Mouse (Mus musculus): Measurements from ENCODE around the gene D130040H23Rik. TPM values are rescaled to one million over a fixed set of nuclear protein-coding genes. Genes with fewer than 3 reads are reported as not detected.
"Not testable (repeated sequence)": the region's sequence is repeated elsewhere in the genome, so short reads cannot be mapped to it uniquely, and the experiment has no call there.

Gene D130040H23Rik
- polyA plus RNA-seq (2015; fragmentation: Nextera tagmentation; extraction: Ambion mirVana), result 5.2 and 6.7 TPM in 2 replicates

DNA sequence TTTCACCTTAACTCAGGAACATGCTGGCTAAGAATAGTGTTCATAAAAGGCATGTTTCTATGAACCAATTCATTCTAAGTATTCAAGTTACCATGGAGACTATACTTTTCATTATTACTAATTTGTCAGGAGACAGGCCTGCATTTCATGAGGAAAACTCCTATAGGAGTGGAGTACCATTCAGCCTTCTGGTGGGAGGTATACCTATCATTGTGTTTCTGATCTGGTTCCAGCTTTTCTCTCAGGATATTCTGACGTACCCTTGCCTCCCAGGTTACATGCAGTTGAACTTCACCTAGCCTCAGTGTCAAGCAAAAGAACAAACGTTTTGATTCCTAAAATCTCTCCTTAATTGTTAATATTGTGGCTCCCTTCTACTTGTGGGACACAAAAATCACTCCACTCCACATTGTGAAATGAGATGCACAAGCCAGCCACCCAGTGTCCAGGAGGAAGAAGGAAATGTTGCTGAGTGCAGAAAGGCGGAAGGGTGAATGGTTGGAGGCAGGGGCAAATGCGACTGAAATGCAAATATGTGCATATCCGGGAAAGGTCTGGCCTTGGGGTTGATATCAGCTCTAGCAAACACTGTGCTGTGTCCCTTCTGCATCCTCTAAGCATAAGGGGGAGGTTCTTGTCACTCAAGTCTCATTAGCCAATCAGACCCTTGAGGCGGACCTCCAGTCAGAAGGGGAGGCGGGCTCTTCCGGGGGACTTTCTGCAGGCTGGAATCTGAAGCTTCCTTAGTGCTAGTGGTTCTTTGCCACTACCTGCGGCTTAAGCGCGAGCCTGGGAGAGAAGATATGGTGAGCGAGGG, at the start of gene D130040H23Rik:
Gene D130040H23Rik (plus strand): TSS at position 695 of the 817 bp plus-strand sequence.
- Histone ChIP-seq H3K4me1 (ENCODE audit: control insufficient read depth, insufficient read depth, low read length) (0 out of 2 replicates have a peak, but pooled peaks cover 5% of the 10 kb centered on the region), H3K4me2 (ENCODE audit: low read depth, low read length) (peak within 1 kb of the TSS; percentile 66), H3K9me3 (replicated peaks; ENCODE audit: control insufficient read depth, low read length) (0 out of 2 replicates have a peak, but pooled peaks cover 6% of the 10 kb centered on the region), H3K4me3 (replicated peaks; ENCODE audit: low read length) (peak within 1 kb of the TSS; percentile 67), H3K9ac (ENCODE audit: low read length) (peak within 1 kb of the TSS; percentile 78), H3K27ac (ENCODE audit: low read length) (peak within 1 kb of the TSS; percentile 63), H3K36me3 (ENCODE audit: control insufficient read depth, insufficient read depth, low read length) (peaks cover 7% of the 10 kb centered on the region; the same call in 1 of the 2 replicates), H3K27me3 (ENCODE audit: control insufficient read depth, insufficient read depth, low read length) (no peaks in the 10 kb centered on the region)
- 7% methylated on average over 12 of the region's 12 CpGs for WGBS
- peak; percentile 99 for ATAC-seq (ENCODE audit: insufficient read depth, low FRiP score)

DNA sequence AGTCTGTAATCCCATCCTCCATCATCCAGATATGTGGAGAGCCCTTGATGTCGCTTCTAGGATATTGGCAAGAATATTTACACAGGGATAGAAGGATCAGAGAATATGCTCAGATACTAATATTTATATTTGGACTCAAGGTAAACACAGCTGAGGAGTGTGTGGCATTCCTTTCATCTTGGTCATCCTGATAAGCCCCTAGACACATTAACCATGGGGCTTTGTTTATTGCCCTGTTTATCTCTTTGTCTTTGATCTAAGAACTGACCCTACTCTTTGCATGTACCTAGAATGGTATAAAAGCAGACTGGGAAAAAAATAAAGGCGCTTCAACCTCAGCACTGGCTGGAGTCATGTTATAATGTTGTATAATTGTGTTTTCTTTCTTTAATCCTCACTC, 28.3 kb upstream of the D130040H23Rik start:
- Histone ChIP-seq H3K27me3 (ENCODE audit: control insufficient read depth, insufficient read depth, low read length) (no peaks in the 10 kb centered on the region), H3K4me1 (ENCODE audit: control insufficient read depth, insufficient read depth, low read length) (no peaks in the 10 kb centered on the region), H3K9ac (ENCODE audit: low read length) (no peak overlapping the region), H3K4me3 (replicated peaks; ENCODE audit: low read length) (no peak overlapping the region), H3K9me3 (replicated peaks; ENCODE audit: control insufficient read depth, low read length) (no peaks in the 10 kb centered on the region), H3K36me3 (ENCODE audit: control insufficient read depth, insufficient read depth, low read length) (no peaks in the 10 kb centered on the region), H3K27ac (ENCODE audit: low read length) (no peak overlapping the region), H3K4me2 (ENCODE audit: low read depth, low read length) (no peak overlapping the region)
- 49% methylated on average over 2 of the region's 2 CpGs for WGBS
- ATAC-seq (ENCODE audit: insufficient read depth, low FRiP score), result no peak

DNA sequence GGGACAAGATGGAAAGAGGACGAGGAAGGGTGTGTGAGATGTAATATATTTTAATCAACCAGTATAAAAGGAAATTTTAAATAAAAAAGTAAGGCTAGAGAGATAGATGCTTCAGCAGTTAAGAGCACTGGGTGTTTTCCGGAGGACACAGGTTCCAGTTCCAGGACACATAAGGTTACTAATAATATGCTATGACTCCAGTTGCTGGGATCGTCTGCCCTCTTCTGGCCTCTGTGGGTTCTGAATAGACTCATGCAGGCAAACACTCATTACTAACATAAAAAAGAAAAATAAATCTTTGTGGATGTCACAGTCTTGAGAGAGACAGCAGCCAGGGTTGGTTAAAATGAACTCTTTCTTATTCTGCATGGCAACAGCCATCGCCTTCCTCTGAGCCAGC, 2.4 kb upstream of the D130040H23Rik start:
- no peak overlapping the region for H3K4me2 ChIP-seq (ENCODE audit: low read depth, low read length)
- H3K4me3 ChIP-seq (replicated peaks; ENCODE audit: low read length), result no peak overlapping the region
- 63% methylated on average over 4 of the region's 4 CpGs for WGBS
- ATAC-seq (ENCODE audit: insufficient read depth, low FRiP score), result no peak
- no peak overlapping the region for H3K9ac ChIP-seq (ENCODE audit: low read length)
- H3K4me1 ChIP-seq (ENCODE audit: control insufficient read depth, insufficient read depth, low read length), result 0 out of 2 replicates have a peak, but pooled peaks cover 5% of the 10 kb centered on the region
- 0 out of 2 replicates have a peak, but pooled peaks cover under 1% of the 10 kb centered on the region for H3K36me3 ChIP-seq (ENCODE audit: control insufficient read depth, insufficient read depth, low read length)
- no peaks in the 10 kb centered on the region for H3K27me3 ChIP-seq (ENCODE audit: control insufficient read depth, insufficient read depth, low read length)
- H3K9me3 ChIP-seq (replicated peaks; ENCODE audit: control insufficient read depth, low read length), result no peaks in the 10 kb centered on the region
- no peak overlapping the region for H3K27ac ChIP-seq (ENCODE audit: low read length)

DNA sequence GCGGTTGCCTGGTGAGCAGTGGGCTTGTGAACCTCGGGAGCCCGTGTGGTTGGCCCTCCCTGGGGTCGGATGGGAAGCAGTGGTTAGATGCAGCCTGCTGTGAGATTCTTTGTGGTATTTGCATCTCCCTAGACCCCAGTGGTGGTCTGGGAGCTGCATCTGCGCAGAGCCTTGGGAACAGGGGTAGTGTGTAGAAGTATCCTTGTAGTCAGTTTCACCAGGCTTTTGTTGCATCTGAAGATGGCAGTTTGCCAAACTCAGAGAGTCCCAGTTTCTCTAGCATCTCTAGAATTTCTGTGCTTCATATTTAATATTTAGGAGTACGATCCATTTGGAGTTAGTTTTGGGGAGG, 299 bp downstream of the D130040H23Rik start:
- peak; percentile 68 for ATAC-seq (ENCODE audit: insufficient read depth, low FRiP score)

DNA sequence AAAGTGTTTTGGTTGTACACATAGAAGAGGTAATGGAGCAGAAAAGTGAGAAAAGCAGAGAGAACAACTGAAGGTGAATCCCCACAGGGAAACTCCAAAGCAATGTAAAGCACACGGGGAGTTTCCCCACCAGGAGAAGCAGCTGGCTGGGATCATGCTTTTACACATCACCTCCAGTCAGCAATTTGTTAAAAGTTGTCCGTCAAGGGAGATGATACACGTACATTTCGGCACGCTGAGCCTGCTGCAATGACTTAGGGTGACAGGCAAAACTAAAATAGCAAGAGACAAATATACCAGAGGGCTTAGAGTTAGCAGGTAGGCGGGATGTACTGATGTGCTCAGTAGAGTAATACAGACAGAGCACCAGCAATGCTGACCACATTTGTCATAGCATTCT, 1.6 kb downstream of the D130040H23Rik start:
- Histone ChIP-seq H3K27ac (ENCODE audit: low read length) (no peak overlapping the region), H3K4me1 (ENCODE audit: control insufficient read depth, insufficient read depth, low read length) (0 out of 2 replicates have a peak, but pooled peaks cover 5% of the 10 kb centered on the region), H3K36me3 (ENCODE audit: control insufficient read depth, insufficient read depth, low read length) (peaks cover 7% of the 10 kb centered on the region; the same call in 1 of the 2 replicates), H3K9ac (ENCODE audit: low read length) (no peak overlapping the region), H3K4me3 (replicated peaks; ENCODE audit: low read length) (no peak overlapping the region), H3K9me3 (replicated peaks; ENCODE audit: control insufficient read depth, low read length) (0 out of 2 replicates have a peak, but pooled peaks cover 8% of the 10 kb centered on the region), H3K4me2 (ENCODE audit: low read depth, low read length) (no peak overlapping the region), H3K27me3 (ENCODE audit: control insufficient read depth, insufficient read depth, low read length) (no peaks in the 10 kb centered on the region)
- ATAC-seq (ENCODE audit: insufficient read depth, low FRiP score), result no peak
- WGBS, result 73% methylated on average over 6 of the region's 6 CpGs

More for the DNA sequence above, 299 bp downstream of the D130040H23Rik start:
- WGBS, result 10% methylated on average over 6 of the region's 6 CpGs
- Histone ChIP-seq H3K4me1 (ENCODE audit: control insufficient read depth, insufficient read depth, low read length) (0 out of 2 replicates have a peak, but pooled peaks cover 5% of the 10 kb centered on the region), H3K9me3 (replicated peaks; ENCODE audit: control insufficient read depth, low read length) (0 out of 2 replicates have a peak, but pooled peaks cover 6% of the 10 kb centered on the region), H3K36me3 (ENCODE audit: control insufficient read depth, insufficient read depth, low read length) (peaks cover 7% of the 10 kb centered on the region; the same call in 1 of the 2 replicates), H3K9ac (ENCODE audit: low read length) (peak overlapping the region; percentile 78), H3K4me2 (ENCODE audit: low read depth, low read length) (peak overlapping the region; percentile 66), H3K4me3 (replicated peaks; ENCODE audit: low read length) (peak overlapping the region; percentile 67), H3K27me3 (ENCODE audit: control insufficient read depth, insufficient read depth, low read length) (no peaks in the 10 kb centered on the region), H3K27ac (ENCODE audit: low read length) (peak overlapping the region; percentile 63)

DNA sequence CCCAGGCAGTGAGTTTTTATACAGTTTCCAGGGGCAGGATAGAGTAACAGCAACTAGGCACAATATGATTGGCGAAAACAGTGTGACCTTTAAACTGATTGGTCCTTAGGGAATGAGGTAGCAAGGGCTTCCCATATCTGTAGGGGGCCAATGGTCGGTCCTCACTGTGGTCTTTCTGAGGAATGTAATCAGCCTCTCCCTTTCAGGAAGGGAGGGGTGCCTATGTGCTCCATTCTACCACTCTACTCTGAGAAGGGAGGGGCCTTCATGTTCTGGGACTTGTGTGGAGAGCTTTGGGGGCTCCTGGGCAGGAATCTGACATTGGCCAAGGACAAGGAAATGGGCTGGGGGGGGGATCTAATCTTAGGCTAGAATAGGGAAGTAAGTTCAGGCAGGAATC, 53.9 kb downstream of the D130040H23Rik start:
- WGBS, result 82% methylated on average over 2 of the region's 2 CpGs
- no peak overlapping the region for H3K9ac ChIP-seq (ENCODE audit: low read length)
- no peak overlapping the region for H3K4me2 ChIP-seq (ENCODE audit: low read depth, low read length)
- no peaks in the 10 kb centered on the region for H3K27me3 ChIP-seq (ENCODE audit: control insufficient read depth, insufficient read depth, low read length)
- no peak overlapping the region for H3K27ac ChIP-seq (ENCODE audit: low read length)
- ATAC-seq (ENCODE audit: insufficient read depth, low FRiP score), result no peak
- H3K4me3 ChIP-seq (replicated peaks; ENCODE audit: low read length), result no peak overlapping the region
- no peaks in the 10 kb centered on the region for H3K9me3 ChIP-seq (replicated peaks; ENCODE audit: control insufficient read depth, low read length)
- H3K4me1 ChIP-seq (ENCODE audit: control insufficient read depth, insufficient read depth, low read length), result no peaks in the 10 kb centered on the region
- no peaks in the 10 kb centered on the region for H3K36me3 ChIP-seq (ENCODE audit: control insufficient read depth, insufficient read depth, low read length)

DNA sequence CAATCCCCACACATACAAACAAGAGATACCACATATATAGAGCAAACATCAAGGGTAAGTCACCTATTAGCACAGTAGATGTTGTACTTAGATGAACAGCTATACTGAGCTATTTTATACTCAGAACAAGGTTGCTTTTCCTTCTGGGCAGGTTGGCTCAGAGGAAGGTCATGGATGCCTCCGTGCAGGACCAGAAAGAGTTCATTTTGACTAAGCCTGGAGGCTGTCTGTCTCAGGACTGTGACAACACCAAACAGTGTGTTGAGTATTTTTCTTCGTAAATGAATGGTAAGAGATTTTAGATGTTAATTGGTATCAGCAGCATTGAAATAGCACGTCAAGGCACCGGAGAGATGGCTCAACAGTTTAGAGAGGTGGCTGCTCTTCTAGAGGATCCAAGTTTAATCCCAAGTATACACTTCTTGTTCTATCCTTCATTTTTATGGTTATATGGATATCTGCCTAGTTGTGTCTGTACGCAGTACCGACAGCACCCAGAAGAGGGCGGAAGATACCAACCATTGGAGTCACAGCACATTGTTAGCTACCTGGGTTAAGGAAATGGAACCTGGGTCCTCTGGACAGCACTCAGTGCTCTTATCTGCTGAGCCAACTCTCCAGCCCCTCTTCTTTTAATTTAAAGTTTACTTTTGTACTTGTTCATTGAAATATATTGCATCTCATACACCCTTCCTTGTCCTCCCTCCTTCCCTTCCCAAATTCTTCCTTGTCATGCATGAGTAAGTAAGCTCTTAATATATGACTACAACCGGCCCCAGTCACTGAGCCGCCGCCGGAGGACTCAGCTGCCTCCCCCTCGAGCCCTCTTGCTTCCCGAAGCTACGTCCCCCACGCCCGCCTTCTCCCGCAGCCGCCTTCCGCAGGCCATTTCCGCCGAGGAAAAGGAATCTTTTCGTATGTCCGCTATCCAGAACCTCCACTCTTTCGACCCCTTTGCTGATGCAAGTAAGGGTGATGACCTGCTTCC, 57.7 kb downstream of the D130040H23Rik start:
- 9% methylated on average over 24 of the region's 24 CpGs for WGBS
- Histone ChIP-seq H3K4me1 (ENCODE audit: control insufficient read depth, insufficient read depth, low read length) (no peaks in the 10 kb centered on the region), H3K36me3 (ENCODE audit: control insufficient read depth, insufficient read depth, low read length) (no peaks in the 10 kb centered on the region), H3K4me3 (replicated peaks; ENCODE audit: low read length) (peak overlapping the region; percentile 31), H3K9ac (ENCODE audit: low read length) (peak overlapping the region; percentile 53), H3K4me2 (ENCODE audit: low read depth, low read length) (peak overlapping the region; percentile 64), H3K27me3 (ENCODE audit: control insufficient read depth, insufficient read depth, low read length) (no peaks in the 10 kb centered on the region), H3K9me3 (replicated peaks; ENCODE audit: control insufficient read depth, low read length) (no peaks in the 10 kb centered on the region), H3K27ac (ENCODE audit: low read length) (no peak overlapping the region)
- peak; percentile 74; the same call in 1 of the 2 replicates for ATAC-seq (ENCODE audit: insufficient read depth, low FRiP score)

DNA sequence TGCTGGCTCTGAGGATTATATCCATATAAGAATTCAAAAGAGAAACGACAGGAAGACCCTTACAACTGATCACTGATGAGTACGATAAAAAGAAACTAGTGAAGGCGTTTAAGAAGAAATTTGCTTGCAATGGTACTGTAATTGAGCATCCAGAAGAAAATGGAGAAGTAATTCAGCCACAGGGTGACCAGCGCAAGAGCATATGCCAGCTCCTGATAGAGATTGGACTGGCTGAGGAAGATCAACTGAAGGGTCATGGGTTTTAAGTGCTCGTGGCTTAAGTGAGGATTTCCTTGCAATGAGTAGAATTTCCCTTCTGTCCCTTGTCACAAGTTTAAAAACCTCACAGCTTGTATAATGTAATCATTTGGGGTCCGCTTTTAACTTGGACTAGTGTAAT, 58.4 kb downstream of the D130040H23Rik start:
- 46% methylated on average over 6 of the region's 6 CpGs for WGBS
- not testable (repeated sequence) for ATAC-seq (ENCODE audit: insufficient read depth, low FRiP score); H3K27me3 ChIP-seq (ENCODE audit: control insufficient read depth, insufficient read depth, low read length); H3K36me3 ChIP-seq (ENCODE audit: control insufficient read depth, insufficient read depth, low read length); H3K9me3 ChIP-seq (replicated peaks; ENCODE audit: control insufficient read depth, low read length); H3K4me1 ChIP-seq (ENCODE audit: control insufficient read depth, insufficient read depth, low read length); H3K27ac ChIP-seq (ENCODE audit: low read length)
- Histone ChIP-seq H3K9ac (ENCODE audit: low read length) (peak overlapping the region; percentile 53), H3K4me2 (ENCODE audit: low read depth, low read length) (peak overlapping the region; percentile 64), H3K4me3 (replicated peaks; ENCODE audit: low read length) (peak overlapping the region; percentile 31)
